Mouse (Mus musculus) limb, embryonic 13.5 days (tissue): ENCODE measurements around the gene Rpl10a. TPM values are rescaled to one million over a fixed set of nuclear protein-coding genes. Genes with fewer than 3 reads are reported as not detected.

Experiments used
- ATAC-seq: fragments of 200-750 bp; cut with Nextera tagmentation; 2 replicates; pipeline ENCODE4 v1.8.0; 2017; ENCODE audit warnings: low read depth, moderate number of reproducible peaks, moderate TSS enrichment; ENCODE audit not compliant: low FRiP score
- H3K27ac ChIP-seq: fragments of 300-500 bp; sonication (generic); 2 replicates; pipeline ENCODE4 v1.5.1; 2015; ENCODE audit warnings: inconsistent platforms, mild to moderate bottlenecking, moderate library complexity
- H3K27me3 ChIP-seq: fragments of 300-500 bp; sonication (generic); 2 replicates; pipeline ENCODE4 v1.6.1; 2015; ENCODE audit warnings: mild to moderate bottlenecking, inconsistent platforms
- H3K36me3 ChIP-seq: fragments of 300-500 bp; sonication (generic); 2 replicates; pipeline ENCODE4 v1.6.1; 2015; ENCODE audit warnings: inconsistent platforms, mild to moderate bottlenecking, moderate library complexity
- H3K4me1 ChIP-seq: fragments of 300-500 bp; sonication (generic); 2 replicates; pipeline ENCODE4 v1.6.1; 2015; ENCODE audit warnings: inconsistent platforms
- H3K4me2 ChIP-seq: fragments of 300-500 bp; sonication (generic); replicated peaks from 2 replicates; pipeline ENCODE4 v1.6.1; 2015; ENCODE audit warnings: inconsistent platforms, mild to moderate bottlenecking, moderate library complexity
- H3K4me3 ChIP-seq: fragments of 300-500 bp; sonication (generic); 2 replicates; pipeline ENCODE4 v1.5.1; 2015; ENCODE audit warnings: moderate library complexity, mild to moderate bottlenecking, inconsistent platforms
- H3K9ac ChIP-seq: fragments of 300-500 bp; sonication (generic); 2 replicates; pipeline ENCODE4 v1.6.1; 2015; ENCODE audit warnings: mild to moderate bottlenecking, inconsistent platforms
- H3K9me3 ChIP-seq: fragments of 300-500 bp; sonication (generic); 2 replicates; pipeline ENCODE4 v1.6.1; 2016; ENCODE audit warnings: inconsistent platforms
- WGBS: fragments of 180-500 bp; shearing (Covaris S2); methylation state at CpG from one replicate; pipeline ENCODE4 v1.1.7; 2015; 5-methylcytosine and 5-hydroxymethylcytosine counted together
- polyA plus RNA-seq: library from polyadenylated mRNA; unstranded; fragments of >200 nt; fragmentation: Nextera tagmentation; extraction: Ambion mirVana; gene quantifications from 2 replicates; pipeline ENCODE4 v1.2.1, GENCODE M21; 2015

Gene Rpl10a
- 580 and 609 TPM in 2 replicates for polyA plus RNA-seq

GRCm38 (mm10) chr17:28328366-28328928, at the start of gene Rpl10a:
Gene Rpl10a, plus strand, starts transcription at chr17:28328471.
- H3K4me2 ChIP-seq = peak within 1 kb of the TSS; percentile 94
- peak within 1 kb of the TSS; percentile 97 for H3K4me3 ChIP-seq
- peaks cover 41% of the 10 kb centered on the region for H3K4me1 ChIP-seq
- peak; percentile 89 for ATAC-seq
- H3K9ac ChIP-seq = peak within 1 kb of the TSS; percentile 100
- no peaks in the 10 kb centered on the region for H3K27me3 ChIP-seq
- under 1% methylated on average over 67 of the region's 67 CpGs for WGBS
- peaks cover 68% of the 10 kb centered on the region for H3K36me3 ChIP-seq
- peaks cover 8% of the 10 kb centered on the region; the same call in 1 of the 2 replicates for H3K9me3 ChIP-seq
- peak within 1 kb of the TSS; percentile 95 for H3K27ac ChIP-seq

GRCm38 (mm10) chr17:28279236-28279635, 49.0 kb upstream of the Rpl10a start:
- 0 out of 2 replicates have a peak overlapping the region, but pooled peaks have one; percentile 9 for H3K4me2 ChIP-seq
- no peak overlapping the region for H3K4me3 ChIP-seq
- H3K9ac ChIP-seq = peak overlapping the region; percentile 53; the same call in 1 of the 2 replicates
- H3K27ac ChIP-seq = peak overlapping the region; percentile 70
- peaks cover 66% of the 10 kb centered on the region for H3K4me1 ChIP-seq
- no peaks in the 10 kb centered on the region for H3K27me3 ChIP-seq
- no peaks in the 10 kb centered on the region for H3K9me3 ChIP-seq
- H3K36me3 ChIP-seq = 0 out of 2 replicates have a peak, but pooled peaks cover 8% of the 10 kb centered on the region
- no peak for ATAC-seq
- WGBS = 34% methylated on average over 4 of the region's 4 CpGs

GRCm38 (mm10) chr17:28279780-28280422, 48.4 kb upstream of the Rpl10a start:
- Histone ChIP-seq H3K36me3 (0 out of 2 replicates have a peak, but pooled peaks cover 8% of the 10 kb centered on the region), H3K27me3 (no peaks in the 10 kb centered on the region), H3K4me1 (peaks cover 73% of the 10 kb centered on the region), H3K9ac (peak overlapping the region; percentile 53; the same call in 1 of the 2 replicates), H3K27ac (0 out of 2 replicates have a peak overlapping the region, but pooled peaks have one; percentile 70), H3K4me3 (no peak overlapping the region), H3K9me3 (no peaks in the 10 kb centered on the region), H3K4me2 (no peak overlapping the region)
- ATAC-seq = no peak
- WGBS = 61% methylated on average over 15 of the region's 15 CpGs

GRCm38 (mm10) chr17:28280423-28280800, 47.9 kb upstream of the Rpl10a start:
- H3K4me3 ChIP-seq = no peak overlapping the region
- H3K4me2 ChIP-seq = no peak overlapping the region
- 0 out of 2 replicates have a peak, but pooled peaks cover 8% of the 10 kb centered on the region for H3K36me3 ChIP-seq
- 70% methylated on average over 7 of the region's 7 CpGs for WGBS
- no peak overlapping the region for H3K27ac ChIP-seq
- ATAC-seq = no peak
- peaks cover 78% of the 10 kb centered on the region for H3K4me1 ChIP-seq
- peak overlapping the region; percentile 39; the same call in 1 of the 2 replicates for H3K9ac ChIP-seq
- H3K27me3 ChIP-seq = no peaks in the 10 kb centered on the region
- no peaks in the 10 kb centered on the region for H3K9me3 ChIP-seq

- no peak overlapping the region for H3K4me3 ChIP-seq
- no peak for ATAC-seq
- WGBS = 41% methylated on average over 5 of the region's 5 CpGs
- H3K9me3 ChIP-seq = no peaks in the 10 kb centered on the region
- no peaks in the 10 kb centered on the region for H3K27me3 ChIP-seq
- no peak overlapping the region for H3K4me2 ChIP-seq
- peaks cover 83% of the 10 kb centered on the region for H3K4me1 ChIP-seq
- H3K9ac ChIP-seq = peak overlapping the region; percentile 39; the same call in 1 of the 2 replicates
- 0 out of 2 replicates have a peak, but pooled peaks cover 8% of the 10 kb centered on the region for H3K36me3 ChIP-seq
- no peak overlapping the region for H3K27ac ChIP-seq
Measured at GRCm38 (mm10) chr17:28280831-28281377, 47.4 kb upstream of the Rpl10a start.

- Histone ChIP-seq H3K9me3 (no peaks in the 10 kb centered on the region), H3K27ac (no peak overlapping the region), H3K4me2 (no peak overlapping the region), H3K4me1 (peaks cover 87% of the 10 kb centered on the region), H3K4me3 (no peak overlapping the region), H3K36me3 (peaks cover 3% of the 10 kb centered on the region; the same call in 1 of the 2 replicates), H3K9ac (no peak overlapping the region), H3K27me3 (no peaks in the 10 kb centered on the region)
- no peak for ATAC-seq
- WGBS = 89% methylated on average over 7 of the region's 7 CpGs
Measured at GRCm38 (mm10) chr17:28281866-28282441, 46.3 kb upstream of the Rpl10a start.

GRCm38 (mm10) chr17:28283199-28283598, 45.1 kb upstream of the Rpl10a start:
- 57% methylated on average over 10 of the region's 10 CpGs for WGBS
- H3K9ac ChIP-seq = no peak overlapping the region
- no peak overlapping the region for H3K4me2 ChIP-seq
- H3K27ac ChIP-seq = no peak overlapping the region; the same call in 1 of the 2 replicates
- H3K4me1 ChIP-seq = peaks cover 77% of the 10 kb centered on the region
- no peak for ATAC-seq
- H3K9me3 ChIP-seq = no peaks in the 10 kb centered on the region
- H3K27me3 ChIP-seq = no peaks in the 10 kb centered on the region
- H3K36me3 ChIP-seq = peaks cover 7% of the 10 kb centered on the region; the same call in 1 of the 2 replicates
- H3K4me3 ChIP-seq = no peak overlapping the region

- WGBS = 78% methylated on average over 10 of the region's 10 CpGs
- no peak for ATAC-seq
Measured at GRCm38 (mm10) chr17:28286133-28286532, 42.1 kb upstream of the Rpl10a start.

GRCm38 (mm10) chr17:28286964-28287363, 41.3 kb upstream of the Rpl10a start:
- no peaks in the 10 kb centered on the region for H3K27me3 ChIP-seq
- H3K9me3 ChIP-seq = no peaks in the 10 kb centered on the region
- ATAC-seq = no peak
- H3K36me3 ChIP-seq = peaks cover 21% of the 10 kb centered on the region
- no peak overlapping the region for H3K4me2 ChIP-seq
- no peak overlapping the region for H3K27ac ChIP-seq
- 58% methylated on average over 5 of the region's 5 CpGs for WGBS
- H3K9ac ChIP-seq = no peak overlapping the region
- H3K4me3 ChIP-seq = no peak overlapping the region
- peaks cover 42% of the 10 kb centered on the region for H3K4me1 ChIP-seq

More at GRCm38 (mm10) chr17:28286133-28286532, 42.1 kb upstream of the Rpl10a start:
- Histone ChIP-seq H3K36me3 (peaks cover 16% of the 10 kb centered on the region; the same call in 1 of the 2 replicates), H3K27ac (no peak overlapping the region; the same call in 1 of the 2 replicates), H3K9ac (peak overlapping the region; percentile 51; the same call in 1 of the 2 replicates), H3K4me3 (no peak overlapping the region), H3K9me3 (no peaks in the 10 kb centered on the region), H3K4me2 (no peak overlapping the region), H3K27me3 (no peaks in the 10 kb centered on the region), H3K4me1 (peaks cover 48% of the 10 kb centered on the region)

GRCm38 (mm10) chr17:28287578-28287977, 40.7 kb upstream of the Rpl10a start:
- Histone ChIP-seq H3K4me3 (no peak overlapping the region), H3K4me1 (peaks cover 40% of the 10 kb centered on the region), H3K9me3 (no peaks in the 10 kb centered on the region), H3K27me3 (no peaks in the 10 kb centered on the region), H3K36me3 (peaks cover 27% of the 10 kb centered on the region), H3K27ac (no peak overlapping the region), H3K4me2 (no peak overlapping the region), H3K9ac (no peak overlapping the region)
- 77% methylated on average over 8 of the region's 8 CpGs for WGBS
- no peak for ATAC-seq

GRCm38 (mm10) chr17:28287980-28288379, 40.3 kb upstream of the Rpl10a start:
- whole genome bisulfite sequencing = 69% methylated on average over 5 of the region's 5 CpGs
- no peak for ATAC-seq

GRCm38 (mm10) chr17:28290262-28290661, 38.0 kb upstream of the Rpl10a start:
- Histone ChIP-seq H3K36me3 (peaks cover 29% of the 10 kb centered on the region), H3K9me3 (no peaks in the 10 kb centered on the region), H3K27me3 (no peaks in the 10 kb centered on the region), H3K4me2 (no peak overlapping the region), H3K4me3 (no peak overlapping the region), H3K9ac (no peak overlapping the region), H3K27ac (no peak overlapping the region), H3K4me1 (peaks cover 35% of the 10 kb centered on the region)
- 75% methylated on average over 3 of the region's 3 CpGs for WGBS
- ATAC-seq = no peak

More at GRCm38 (mm10) chr17:28287980-28288379, 40.3 kb upstream of the Rpl10a start:
- Histone ChIP-seq H3K9ac (no peak overlapping the region), H3K4me1 (peaks cover 36% of the 10 kb centered on the region), H3K9me3 (no peaks in the 10 kb centered on the region), H3K4me2 (no peak overlapping the region), H3K27ac (no peak overlapping the region), H3K36me3 (peaks cover 29% of the 10 kb centered on the region), H3K4me3 (no peak overlapping the region), H3K27me3 (no peaks in the 10 kb centered on the region)
